In the genomic region with DNA sequence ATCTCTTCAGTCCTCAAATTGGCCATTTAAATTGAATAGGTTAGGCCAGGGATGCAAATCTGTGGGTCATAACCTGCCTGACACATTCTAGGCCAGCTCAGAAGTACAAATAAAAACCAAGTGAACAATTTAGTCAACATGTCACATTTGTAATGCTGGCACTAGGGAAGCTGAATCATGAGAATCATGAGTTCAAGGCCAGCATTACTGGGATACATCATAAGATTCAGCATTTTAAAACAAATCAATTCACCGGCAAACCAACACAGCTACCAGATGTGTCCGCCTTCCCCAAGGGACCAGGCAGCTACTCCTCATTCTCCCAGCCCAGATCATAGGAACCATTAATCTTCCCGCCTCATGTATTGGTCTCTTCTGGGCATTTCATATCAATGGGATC, we compare ENCODE assay signal across 18 mouse cellular contexts. TPM values are rescaled to one million over a fixed set of nuclear protein-coding genes. Genes with fewer than 3 reads are reported as not detected.
DNase-seq lines count a peak whose midpoint lies in the region; ATAC-seq lines count a peak whose summit lies in the region.
"Had no signal": no experiment of that assay in that cellular context is flagged by ENCODE, and none has a peak within 500 bp of the region (broad histone marks: within the 10 kb centered on the region; RNA-seq: fewer than 3 reads in every experiment).

No protein-coding gene starts in this region.

- DNase-seq in adrenal gland, adult 2 months: peak; percentile 48
- no peak for DNase-seq in adrenal gland, postnatal 14 days
- DNase-seq in midbrain, embryonic 11.5 days (ENCODE audit: low spot score, missing footprints): peak; percentile 60
- DNase-seq: adrenal gland, adult 8-10 months; adrenal gland, postnatal 10 days; adrenal gland, postnatal 25 days; adrenal gland, postnatal 36 days; B cell, adult 2 months; cerebellum, adult 11 months; cerebellum, adult 11-12 months; cerebellum, adult 18-20 months; cerebellum, adult 2 months; cerebellum, adult 8-10 months had no signal

- H3K4me2 ChIP-seq in midbrain, embryonic 11.5 days: no peak overlapping the region
- H3K4me2 ChIP-seq in midbrain, embryonic 16.5 days (ENCODE audit: low read length): no peak overlapping the region

- no peaks in the 10 kb centered on the region for H3K9me3 ChIP-seq in midbrain, embryonic 11.5 days (ENCODE audit: control insufficient read depth, low read length)
- H3K9me3 ChIP-seq in midbrain, embryonic 16.5 days (replicated peaks; ENCODE audit: control insufficient read depth, low read length, poor library complexity, severe bottlenecking): no peaks in the 10 kb centered on the region

- H3K9ac ChIP-seq in midbrain, embryonic 11.5 days (ENCODE audit: low read length): no peak overlapping the region
- no peak overlapping the region for H3K9ac ChIP-seq in midbrain, embryonic 16.5 days (ENCODE audit: low read depth, low read length)

- WGBS in midbrain, embryonic 11.5 days: 85% methylated on average over 3 of the region's 3 CpGs
- 83% methylated on average over 3 of the region's 3 CpGs for WGBS in midbrain, embryonic 16.5 days

- 0 out of 2 replicates have a peak, but pooled peaks cover 3% of the 10 kb centered on the region for H3K27me3 ChIP-seq in midbrain, embryonic 11.5 days (ENCODE audit: control insufficient read depth, insufficient read depth, low read length)
- no peaks in the 10 kb centered on the region for H3K27me3 ChIP-seq in midbrain, embryonic 16.5 days (ENCODE audit: control insufficient read depth, insufficient read depth, low read depth, low read length)

- no peak for ATAC-seq in midbrain, embryonic 11.5 days (ENCODE audit: low FRiP score)
- ATAC-seq in midbrain, embryonic 16.5 days: no peak
- ATAC-seq: activated CD4-positive, CD25-positive, alpha-beta regulatory T cell, adult 4 months; CD4-positive, CD25-positive, alpha-beta regulatory T cell, adult 4 months; Patski had no signal

- no peaks in the 10 kb centered on the region for H3K36me3 ChIP-seq in midbrain, embryonic 11.5 days (ENCODE audit: control insufficient read depth, insufficient read depth, low read length)
- no peaks in the 10 kb centered on the region for H3K36me3 ChIP-seq in midbrain, embryonic 16.5 days (ENCODE audit: control insufficient read depth, insufficient read depth, low read length)
- H3K36me3 ChIP-seq: G1E had no signal

- no peak overlapping the region for H3K27ac ChIP-seq in midbrain, embryonic 11.5 days (ENCODE audit: low read depth, low read length)
- no peak overlapping the region for H3K27ac ChIP-seq in midbrain, embryonic 16.5 days (ENCODE audit: low read length)

- H3K4me1 ChIP-seq in midbrain, embryonic 11.5 days (ENCODE audit: control insufficient read depth, insufficient read depth, low read length): peaks cover 6% of the 10 kb centered on the region
- peaks cover 17% of the 10 kb centered on the region for H3K4me1 ChIP-seq in midbrain, embryonic 16.5 days (ENCODE audit: control insufficient read depth, insufficient read depth, low read length)

- H3K4me3 ChIP-seq in midbrain, embryonic 11.5 days (ENCODE audit: low read depth, low read length): no peak overlapping the region
- no peak overlapping the region for H3K4me3 ChIP-seq in midbrain, embryonic 16.5 days (ENCODE audit: low read depth, low read length)

RNA-seq across cellular contexts. Expression of gene Mlst8, which starts 4.6 kb away (rescaled TPM):
- 10 to 100 TPM; 25.6 to 26.0 TPM for total RNA-seq in adrenal gland, adult 2 months (2021)
- 44.5 and 61.7 TPM in 2 replicates for polyA plus RNA-seq in adrenal gland, adult 2 months (2012; rRNA removed)
- 19.5 and 23.3 TPM in 2 replicates for total RNA-seq in adrenal gland, postnatal 14 days (2021)
- polyA plus RNA-seq in midbrain, embryonic 11.5 days (2014; fragmentation: Nextera tagmentation; extraction: Ambion mirVana): 28.9 and 30.3 TPM in 2 replicates
- 36.5 and 37.2 TPM in 2 replicates for polyA plus RNA-seq in midbrain, embryonic 16.5 days (2015; fragmentation: Nextera tagmentation; extraction: Ambion mirVana)

RNA-seq across cellular contexts. Expression of gene Caskin1, which starts 4.9 kb away (rescaled TPM):
- 10 to 100 TPM; 19.4 to 28.7 TPM for total RNA-seq in adrenal gland, adult 2 months (2021)
- polyA plus RNA-seq in adrenal gland, adult 2 months (2012; rRNA removed): 47.0 and 47.7 TPM in 2 replicates
- 14.8 and 16.1 TPM in 2 replicates for total RNA-seq in adrenal gland, postnatal 14 days (2021)
- polyA plus RNA-seq in midbrain, embryonic 11.5 days (2014; fragmentation: Nextera tagmentation; extraction: Ambion mirVana): 5.5 and 6.2 TPM in 2 replicates
- polyA plus RNA-seq in midbrain, embryonic 16.5 days (2015; fragmentation: Nextera tagmentation; extraction: Ambion mirVana): 43.6 and 45.7 TPM in 2 replicates
- polyA plus RNA-seq: G1E had no signal

RNA-seq across cellular contexts. Expression of gene Bricd5, which starts 9.8 kb away (rescaled TPM):
- under 1 TPM; 0.38 to 0.69 TPM for total RNA-seq in adrenal gland, adult 2 months (2021)
- 0.57 and 0.67 TPM in 2 replicates for polyA plus RNA-seq in adrenal gland, adult 2 months (2012; rRNA removed)
- 0.75 TPM in 1 of 2 replicates, not detected in the other for total RNA-seq in adrenal gland, postnatal 14 days (2021)
- polyA plus RNA-seq in midbrain, embryonic 11.5 days (2014; fragmentation: Nextera tagmentation; extraction: Ambion mirVana): 0.32 TPM in 1 of 2 replicates, not detected in the other
- polyA plus RNA-seq in midbrain, embryonic 16.5 days (2015; fragmentation: Nextera tagmentation; extraction: Ambion mirVana): 0.40 TPM in 1 of 2 replicates, not detected in the other
- polyA plus RNA-seq: activated CD4-positive, CD25-positive, alpha-beta regulatory T cell, adult 4 months; CD4-positive, CD25-positive, alpha-beta regulatory T cell, adult 4 months had no signal

RNA-seq across cellular contexts. Expression of gene Pgp, which starts 13.3 kb away (rescaled TPM):
- total RNA-seq in adrenal gland, adult 2 months (2021): 100 to 1,000 TPM in 1 of 2 experiments, 10 to 100 TPM in 1; 65.0 to 104 TPM
- 254 TPM in 2 replicates for polyA plus RNA-seq in adrenal gland, adult 2 months (2012; rRNA removed)
- 55.8 and 59.0 TPM in 2 replicates for total RNA-seq in adrenal gland, postnatal 14 days (2021)
- 60.6 and 67.6 TPM in 2 replicates for polyA plus RNA-seq in midbrain, embryonic 11.5 days (2014; fragmentation: Nextera tagmentation; extraction: Ambion mirVana)
- polyA plus RNA-seq in midbrain, embryonic 16.5 days (2015; fragmentation: Nextera tagmentation; extraction: Ambion mirVana): 64.2 and 70.2 TPM in 2 replicates

RNA-seq across cellular contexts. Expression of gene E4f1, which starts 13.4 kb away (rescaled TPM):
- total RNA-seq in adrenal gland, adult 2 months (2021): 10 to 100 TPM; 17.0 to 21.8 TPM
- 57.5 and 59.5 TPM in 2 replicates for polyA plus RNA-seq in adrenal gland, adult 2 months (2012; rRNA removed)
- total RNA-seq in adrenal gland, postnatal 14 days (2021): 16.2 and 19.4 TPM in 2 replicates
- polyA plus RNA-seq in midbrain, embryonic 11.5 days (2014; fragmentation: Nextera tagmentation; extraction: Ambion mirVana): 10.2 and 14.7 TPM in 2 replicates
- 46.4 and 50.2 TPM in 2 replicates for polyA plus RNA-seq in midbrain, embryonic 16.5 days (2015; fragmentation: Nextera tagmentation; extraction: Ambion mirVana)
